Mouse (Mus musculus) megakaryocyte, embryonic 14.5 days (primary cell): ENCODE results near the gene BC005624. TPM values are rescaled to one million over a fixed set of nuclear protein-coding genes. Genes with fewer than 3 reads are reported as not detected.

Experiments used
- H3K27me3 ChIP-seq: replicated peaks from 2 replicates; pipeline ENCODE3; 2012; ENCODE audit warnings: inconsistent platforms
- H3K36me3 ChIP-seq: replicated peaks from 2 replicates; pipeline ENCODE3; 2012; ENCODE audit warnings: low read length, inconsistent platforms, mixed read lengths
- H3K4me1 ChIP-seq: 2 replicates; pipeline ENCODE4 v1.6.1; 2012; ENCODE audit warnings: inconsistent platforms
- H3K4me3 ChIP-seq: replicated peaks from 2 replicates; pipeline ENCODE3; 2012; ENCODE audit warnings: moderate library complexity, mild to moderate bottlenecking, inconsistent platforms
- H3K9me3 ChIP-seq: 2 replicates; pipeline ENCODE4 v1.6.1; 2012; ENCODE audit warnings: inconsistent platforms
- FLI1 ChIP-seq: IDR thresholded peaks from 2 replicates; pipeline ENCODE4 v1.6.1; 2012; ENCODE audit warnings: low read length, inconsistent platforms, mixed read lengths
- GATA1 ChIP-seq: IDR thresholded peaks from 3 replicates; pipeline ENCODE4 v1.6.1; 2012; ENCODE audit warnings: mixed read lengths, low read length, inconsistent platforms, borderline replicate concordance
- polyA plus RNA-seq: library from polyadenylated mRNA; stranded (reverse); fragments of >175 nt; gene quantifications from 2 replicates; pipeline ENCODE4 v1.2.3, GENCODE M21; 2012; ENCODE audit warnings: low replicate concordance; ENCODE audit not compliant: insufficient read depth

Gene BC005624
- polyA plus RNA-seq, 1 experiment = 17.7 TPM

- H3K36me3 ChIP-seq = peaks cover 25% of the 10 kb centered on the region
- H3K27me3 ChIP-seq = no peaks in the 10 kb centered on the region
- peak overlapping the region; percentile 69 for H3K4me3 ChIP-seq
- H3K9me3 ChIP-seq = no peaks in the 10 kb centered on the region
- TF ChIP-seq FLI1 = no peak
- no peak for TF ChIP-seq GATA1
- peaks cover 46% of the 10 kb centered on the region for H3K4me1 ChIP-seq
Measured at GRCm38 (mm10) chr2:30985111-30986020, 3.4 kb upstream of the BC005624 start.

GRCm38 (mm10) chr2:30983024-30983423, 1.0 kb upstream of the BC005624 start:
- H3K36me3 ChIP-seq = peaks cover 33% of the 10 kb centered on the region
- TF ChIP-seq FLI1 (no peak), GATA1 (no peak)
- H3K4me1 ChIP-seq = peaks cover 50% of the 10 kb centered on the region
- H3K4me3 ChIP-seq = peak overlapping the region; percentile 99
- no peaks in the 10 kb centered on the region for H3K27me3 ChIP-seq
- H3K9me3 ChIP-seq = no peaks in the 10 kb centered on the region

- Histone ChIP-seq H3K36me3 (peaks cover 66% of the 10 kb centered on the region), H3K9me3 (no peaks in the 10 kb centered on the region), H3K4me3 (peak within 1 kb of the TSS; percentile 100), H3K27me3 (no peaks in the 10 kb centered on the region), H3K4me1 (peaks cover 43% of the 10 kb centered on the region)
- TF ChIP-seq FLI1 (peak; percentile 15; the same call in 1 of the 2 replicates), GATA1 (no peak)
Measured at GRCm38 (mm10) chr2:30967352-30968327, 14.4 kb downstream of the BC005624 start, which contains the start of gene Tor1a. Gene Tor1a (minus strand): TSS chr2:30967933.

GRCm38 (mm10) chr2:30966826-30967225, 15.2 kb downstream of the BC005624 start:
- H3K36me3 ChIP-seq = peaks cover 69% of the 10 kb centered on the region
- TF ChIP-seq GATA1 (no peak), FLI1 (no peak)
- H3K9me3 ChIP-seq = no peaks in the 10 kb centered on the region
- H3K4me1 ChIP-seq = peaks cover 46% of the 10 kb centered on the region
- H3K4me3 ChIP-seq = peak overlapping the region; percentile 100
- H3K27me3 ChIP-seq = no peaks in the 10 kb centered on the region

- H3K36me3 ChIP-seq = peaks cover 73% of the 10 kb centered on the region
- H3K4me3 ChIP-seq = peak overlapping the region; percentile 16
- no peaks in the 10 kb centered on the region for H3K9me3 ChIP-seq
- TF ChIP-seq GATA1 (no peak), FLI1 (no peak)
- H3K4me1 ChIP-seq = peaks cover 46% of the 10 kb centered on the region
- H3K27me3 ChIP-seq = no peaks in the 10 kb centered on the region
Measured at GRCm38 (mm10) chr2:30965627-30966026, 16.4 kb downstream of the BC005624 start.

GRCm38 (mm10) chr2:30962570-30963254, 19.3 kb downstream of the BC005624 start:
- TF ChIP-seq GATA1 = no peak
- no peak for TF ChIP-seq FLI1
- H3K36me3 ChIP-seq = peaks cover 90% of the 10 kb centered on the region
- no peaks in the 10 kb centered on the region for H3K27me3 ChIP-seq
- H3K4me3 ChIP-seq = no peak overlapping the region
- H3K4me1 ChIP-seq = peaks cover 46% of the 10 kb centered on the region
- H3K9me3 ChIP-seq = no peaks in the 10 kb centered on the region

GRCm38 (mm10) chr2:30959856-30960255, 22.1 kb downstream of the BC005624 start:
- peaks cover 41% of the 10 kb centered on the region for H3K4me1 ChIP-seq
- peaks cover 100% of the 10 kb centered on the region for H3K36me3 ChIP-seq
- no peaks in the 10 kb centered on the region for H3K27me3 ChIP-seq
- H3K9me3 ChIP-seq = no peaks in the 10 kb centered on the region
- TF ChIP-seq GATA1 = no peak
- TF ChIP-seq FLI1 = no peak
- no peak overlapping the region for H3K4me3 ChIP-seq

GRCm38 (mm10) chr2:30958726-30959125, 23.3 kb downstream of the BC005624 start:
- Histone ChIP-seq H3K4me1 (peaks cover 43% of the 10 kb centered on the region), H3K36me3 (peaks cover 92% of the 10 kb centered on the region)
- no peak for TF ChIP-seq FLI1
- no peak for TF ChIP-seq GATA1

GRCm38 (mm10) chr2:30957511-30957910, 24.5 kb downstream of the BC005624 start:
- TF ChIP-seq GATA1 (no peak), FLI1 (no peak)
- Histone ChIP-seq H3K27me3 (no peaks in the 10 kb centered on the region), H3K36me3 (peaks cover 80% of the 10 kb centered on the region), H3K4me1 (peaks cover 39% of the 10 kb centered on the region), H3K9me3 (no peaks in the 10 kb centered on the region), H3K4me3 (no peak overlapping the region)

More at GRCm38 (mm10) chr2:30958726-30959125, 23.3 kb downstream of the BC005624 start:
- Histone ChIP-seq H3K9me3 (no peaks in the 10 kb centered on the region), H3K4me3 (no peak overlapping the region), H3K27me3 (no peaks in the 10 kb centered on the region)
